Mouse (Mus musculus): ENCODE data around the gene Herc4. TPM values are rescaled to one million over a fixed set of nuclear protein-coding genes. Genes with fewer than 3 reads are reported as not detected.
"Not testable (repeated sequence)": the region's sequence is repeated elsewhere in the genome, so short reads cannot be mapped to it uniquely, and the experiment has no call there.

The Herc4 gene
- polyA plus RNA-seq, 1 experiment from 2014 or later: 53.8 TPM

GRCm38 (mm10) chr10:63351099-63351498 is 107.5 kb downstream of the Herc4 start:
- not testable (repeated sequence) for H3K27me3 ChIP-seq (ENCODE audit: control insufficient read depth, insufficient read depth, low read length); H3K4me3 ChIP-seq (ENCODE audit: low read length); H3K9me3 ChIP-seq (ENCODE audit: control insufficient read depth, low read length); H3K9ac ChIP-seq (ENCODE audit: low read depth, low read length); ATAC-seq (ENCODE audit: low FRiP score, low TSS enrichment); H3K4me1 ChIP-seq (ENCODE audit: control insufficient read depth, insufficient read depth, low read length); H3K4me2 ChIP-seq (replicated peaks; ENCODE audit: low read depth, low read length); H3K27ac ChIP-seq (ENCODE audit: low read depth, low read length); H3K36me3 ChIP-seq (ENCODE audit: control insufficient read depth, insufficient read depth, low read length)
- WGBS: 86% methylated on average over 7 of the region's 7 CpGs

GRCm38 (mm10) chr10:63352111-63352510 is 108.5 kb downstream of the Herc4 start:
- no peak for ATAC-seq (ENCODE audit: low FRiP score, low TSS enrichment)
- WGBS: 90% methylated on average over 5 of the region's 5 CpGs
- H3K4me1 ChIP-seq (ENCODE audit: control insufficient read depth, insufficient read depth, low read length): no peaks in the 10 kb centered on the region
- H3K36me3 ChIP-seq (ENCODE audit: control insufficient read depth, insufficient read depth, low read length): no peaks in the 10 kb centered on the region
- no peak overlapping the region for H3K4me3 ChIP-seq (ENCODE audit: low read length)
- H3K9ac ChIP-seq (ENCODE audit: low read depth, low read length): no peak overlapping the region
- H3K4me2 ChIP-seq (replicated peaks; ENCODE audit: low read depth, low read length): no peak overlapping the region
- no peak overlapping the region for H3K27ac ChIP-seq (ENCODE audit: low read depth, low read length)
- H3K27me3 ChIP-seq (ENCODE audit: control insufficient read depth, insufficient read depth, low read length): no peaks in the 10 kb centered on the region
- H3K9me3 ChIP-seq (ENCODE audit: control insufficient read depth, low read length): 0 out of 2 replicates have a peak, but pooled peaks cover 2% of the 10 kb centered on the region

- WGBS: 68% methylated on average over 1 of the region's 1 CpGs
- Histone ChIP-seq H3K9ac (ENCODE audit: low read depth, low read length) (no peak overlapping the region), H3K4me3 (ENCODE audit: low read length) (no peak overlapping the region), H3K4me2 (replicated peaks; ENCODE audit: low read depth, low read length) (no peak overlapping the region), H3K27ac (ENCODE audit: low read depth, low read length) (no peak overlapping the region), H3K9me3 (ENCODE audit: control insufficient read depth, low read length) (0 out of 2 replicates have a peak, but pooled peaks cover 2% of the 10 kb centered on the region), H3K36me3 (ENCODE audit: control insufficient read depth, insufficient read depth, low read length) (no peaks in the 10 kb centered on the region), H3K4me1 (ENCODE audit: control insufficient read depth, insufficient read depth, low read length) (no peaks in the 10 kb centered on the region), H3K27me3 (ENCODE audit: control insufficient read depth, insufficient read depth, low read length) (no peaks in the 10 kb centered on the region)
- no peak for ATAC-seq (ENCODE audit: low FRiP score, low TSS enrichment)
These were observed 116.9 kb downstream of the Herc4 start for GRCm38 (mm10) chr10:63360502-63360901.

GRCm38 (mm10) chr10:63365918-63366455 is 122.4 kb downstream of the Herc4 start:
- Histone ChIP-seq H3K27me3 (ENCODE audit: control insufficient read depth, insufficient read depth, low read length) (no peaks in the 10 kb centered on the region), H3K4me2 (replicated peaks; ENCODE audit: low read depth, low read length) (no peak overlapping the region), H3K9ac (ENCODE audit: low read depth, low read length) (no peak overlapping the region), H3K27ac (ENCODE audit: low read depth, low read length) (no peak overlapping the region), H3K9me3 (ENCODE audit: control insufficient read depth, low read length) (no peaks in the 10 kb centered on the region), H3K4me3 (ENCODE audit: low read length) (no peak overlapping the region), H3K36me3 (ENCODE audit: control insufficient read depth, insufficient read depth, low read length) (no peaks in the 10 kb centered on the region), H3K4me1 (ENCODE audit: control insufficient read depth, insufficient read depth, low read length) (no peaks in the 10 kb centered on the region)
- whole genome bisulfite sequencing: 61% methylated on average over 7 of the region's 7 CpGs
- no peak for ATAC-seq (ENCODE audit: low FRiP score, low TSS enrichment)

GRCm38 (mm10) chr10:63367386-63367785 is 123.8 kb downstream of the Herc4 start:
- ATAC-seq (ENCODE audit: low FRiP score, low TSS enrichment): no peak
- no peak overlapping the region for H3K4me3 ChIP-seq (ENCODE audit: low read length)
- H3K36me3 ChIP-seq (ENCODE audit: control insufficient read depth, insufficient read depth, low read length): no peaks in the 10 kb centered on the region
- no peaks in the 10 kb centered on the region for H3K9me3 ChIP-seq (ENCODE audit: control insufficient read depth, low read length)
- no peak overlapping the region for H3K9ac ChIP-seq (ENCODE audit: low read depth, low read length)
- no peaks in the 10 kb centered on the region for H3K4me1 ChIP-seq (ENCODE audit: control insufficient read depth, insufficient read depth, low read length)
- no peak overlapping the region for H3K27ac ChIP-seq (ENCODE audit: low read depth, low read length)
- 77% methylated on average over 6 of the region's 6 CpGs for WGBS
- H3K27me3 ChIP-seq (ENCODE audit: control insufficient read depth, insufficient read depth, low read length): no peaks in the 10 kb centered on the region
- no peak overlapping the region for H3K4me2 ChIP-seq (replicated peaks; ENCODE audit: low read depth, low read length)

Other genes starting within 250 kb of the Herc4 start
- gene Hnrnph3, start 219.6 kb upstream of the Herc4 start, polyA plus RNA-seq (2014; fragmentation: Nextera tagmentation; extraction: Ambion mirVana): 82.2 and 86.8 TPM in 2 replicates
- gene Pbld2, start 219.5 kb upstream of the Herc4 start, polyA plus RNA-seq (2014; fragmentation: Nextera tagmentation; extraction: Ambion mirVana): 1.9 and 2.7 TPM in 2 replicates
- 4.8 and 5.1 TPM in 2 replicates for gene Pbld1, start 183.6 kb upstream of the Herc4 start, polyA plus RNA-seq (2014; fragmentation: Nextera tagmentation; extraction: Ambion mirVana)
- 0.56 TPM in 1 of 2 replicates, not detected in the other for gene Atoh7, start 144.2 kb upstream of the Herc4 start, polyA plus RNA-seq (2014; fragmentation: Nextera tagmentation; extraction: Ambion mirVana)
- gene Mypn, start 39.9 kb upstream of the Herc4 start, polyA plus RNA-seq (2014; fragmentation: Nextera tagmentation; extraction: Ambion mirVana): not detected in 2 replicates
- gene Sirt1, start 137.9 kb downstream of the Herc4 start, polyA plus RNA-seq (2014; fragmentation: Nextera tagmentation; extraction: Ambion mirVana): 10.7 and 12.5 TPM in 2 replicates
- gene Dnajc12, start 138.6 kb downstream of the Herc4 start, polyA plus RNA-seq (2014; fragmentation: Nextera tagmentation; extraction: Ambion mirVana): 9.8 and 11.3 TPM in 2 replicates
- not detected in 2 replicates for gene Gm7075, start 178.0 kb downstream of the Herc4 start, polyA plus RNA-seq (2014; fragmentation: Nextera tagmentation; extraction: Ambion mirVana)
- 0.21 and 0.55 TPM in 2 replicates for gene Ctnna3, start 186.3 kb downstream of the Herc4 start, polyA plus RNA-seq (2014; fragmentation: Nextera tagmentation; extraction: Ambion mirVana)